12 mouse cellular contexts compared by ENCODE assay signal in genomic region chr2:144123395-144124034, GRCm38 (mm10).
DNase-seq lines count a peak whose midpoint lies in the region; ATAC-seq and TF ChIP-seq lines count a peak whose summit lies in the region.
"Had no signal": no experiment of that assay in that cellular context is flagged by ENCODE, and none has a peak within 500 bp of the region (broad histone marks: within the 10 kb centered on the region; RNA-seq: fewer than 3 reads in every experiment).

No protein-coding gene starts in this region.

- WGBS in heart, adult 2 months: 44% methylated on average over 8 of the region's 8 CpGs
- 61% methylated on average over 8 of the region's 8 CpGs for WGBS in heart, embryonic 11.5 days (ENCODE audit: insufficient replicate concordance)
- 35% methylated on average over 8 of the region's 8 CpGs for WGBS in embryonic facial prominence, embryonic 12.5 days
- 39% methylated on average over 8 of the region's 8 CpGs for WGBS in heart, postnatal 0 days

- H3K4me1 ChIP-seq in heart, adult 2 months (ENCODE audit: control insufficient read depth, insufficient read depth, low read length): peaks cover 5% of the 10 kb centered on the region
- no peaks in the 10 kb centered on the region for H3K4me1 ChIP-seq in heart, embryonic 11.5 days (ENCODE audit: control insufficient read depth, insufficient read depth, low read length)
- H3K4me1 ChIP-seq in embryonic facial prominence, embryonic 12.5 days: peaks cover 8% of the 10 kb centered on the region; the same call in 1 of the 2 replicates
- H3K4me1 ChIP-seq in heart, postnatal 0 days (ENCODE audit: control insufficient read depth, insufficient read depth): peaks cover 11% of the 10 kb centered on the region

- TF ChIP-seq POLR2A in heart, adult 2 months (IDR thresholded peaks at IDR 0.05; ENCODE audit: insufficient read depth, low read depth, low read length): no peak

- 0 out of 2 replicates have a peak overlapping the region, but pooled peaks have one; percentile 2 for H3K4me3 ChIP-seq in heart, adult 2 months
- no peak overlapping the region for H3K4me3 ChIP-seq in heart, embryonic 11.5 days (ENCODE audit: low read depth, low read length)
- no peak overlapping the region for H3K4me3 ChIP-seq in embryonic facial prominence, embryonic 12.5 days
- no peak overlapping the region for H3K4me3 ChIP-seq in heart, postnatal 0 days (ENCODE audit: low read depth, low read length)
- H3K4me3 ChIP-seq: left cerebral cortex, adult 2 months had no signal

- H3K36me3 ChIP-seq in heart, adult 2 months (ENCODE audit: control insufficient read depth, insufficient read depth, low read length): no peaks in the 10 kb centered on the region
- no peaks in the 10 kb centered on the region for H3K36me3 ChIP-seq in heart, embryonic 11.5 days (ENCODE audit: control insufficient read depth, insufficient read depth, low read length)
- no peaks in the 10 kb centered on the region for H3K36me3 ChIP-seq in embryonic facial prominence, embryonic 12.5 days
- no peaks in the 10 kb centered on the region for H3K36me3 ChIP-seq in heart, postnatal 0 days (replicated peaks; ENCODE audit: control insufficient read depth, insufficient read depth, low read length)

- H3K4me2 ChIP-seq in heart, embryonic 11.5 days: no peak overlapping the region
- no peak overlapping the region for H3K4me2 ChIP-seq in embryonic facial prominence, embryonic 12.5 days (replicated peaks)
- H3K4me2 ChIP-seq in heart, postnatal 0 days (ENCODE audit: low read depth, low read length): peak overlapping the region; percentile 37

- peak; percentile 34 to 38 for DNase-seq in heart, adult 2 months
- peak; percentile 73 for DNase-seq in heart, postnatal 0 days (ENCODE audit: low spot score)
- peak; percentile 34 to 49 for DNase-seq in lung, postnatal 4 days
- no peak for DNase-seq in frontal cortex, postnatal 14 days (ENCODE audit: low spot score in 2 of 2)
- no peak for DNase-seq in cerebellum, postnatal 25 days
- DNase-seq in layer of hippocampus, adult 8-10 months (ENCODE audit: low spot score in 2 of 2): no peak
- DNase-seq: kidney, adult 11 months; right cerebral cortex, postnatal 25 days had no signal

- no peaks in the 10 kb centered on the region for H3K27me3 ChIP-seq in heart, adult 2 months (ENCODE audit: control insufficient read depth, insufficient read depth, low read length)
- no peaks in the 10 kb centered on the region for H3K27me3 ChIP-seq in heart, embryonic 11.5 days (ENCODE audit: control insufficient read depth, insufficient read depth, low read length)
- 0 out of 2 replicates have a peak, but pooled peaks cover 4% of the 10 kb centered on the region for H3K27me3 ChIP-seq in embryonic facial prominence, embryonic 12.5 days
- H3K27me3 ChIP-seq in heart, postnatal 0 days (ENCODE audit: control insufficient read depth, insufficient read depth, low read length): no peaks in the 10 kb centered on the region

- H3K9ac ChIP-seq in heart, adult 2 months (ENCODE audit: low read depth, low read length): no peak overlapping the region
- no peak overlapping the region for H3K9ac ChIP-seq in heart, embryonic 11.5 days (ENCODE audit: low read depth, low read length)
- H3K9ac ChIP-seq in embryonic facial prominence, embryonic 12.5 days: no peak overlapping the region
- H3K9ac ChIP-seq in heart, postnatal 0 days (replicated peaks; ENCODE audit: low read depth, low read length): no peak overlapping the region

- H3K9me3 ChIP-seq in heart, embryonic 11.5 days (replicated peaks; ENCODE audit: control insufficient read depth, low read length): no peaks in the 10 kb centered on the region
- H3K9me3 ChIP-seq in embryonic facial prominence, embryonic 12.5 days: no peaks in the 10 kb centered on the region
- no peaks in the 10 kb centered on the region for H3K9me3 ChIP-seq in heart, postnatal 0 days (replicated peaks; ENCODE audit: control insufficient read depth, low read length)

- H3K79me2 ChIP-seq in heart, adult 2 months (replicated peaks; ENCODE audit: control insufficient read depth, insufficient read depth, low read length): no peaks in the 10 kb centered on the region

- TF ChIP-seq CTCF in heart, adult 2 months (IDR thresholded peaks at IDR 0.05): no peak
- TF ChIP-seq CTCF in heart, postnatal 0 days (IDR thresholded peaks at IDR 0.05; ENCODE audit: low read depth): no peak

- H3K27ac ChIP-seq in heart, adult 2 months: peak overlapping the region; percentile 67
- no peak overlapping the region for H3K27ac ChIP-seq in heart, embryonic 11.5 days (ENCODE audit: low read depth, low read length)
- H3K27ac ChIP-seq in embryonic facial prominence, embryonic 12.5 days: peak overlapping the region; percentile 30; the same call in 1 of the 2 replicates
- peak overlapping the region; percentile 80 for H3K27ac ChIP-seq in heart, postnatal 0 days (ENCODE audit: low read depth)
- H3K27ac ChIP-seq: left cerebral cortex, adult 2 months had no signal

- intact Hi-C loops in heart, adult 2 months (cut with DNase I): loop anchor here (2.0 to 5.0 kb wide), 3 partner anchors 74 to 256 kb away; partner anchors contain the start of gene Rrbp1

- no peak for TF ChIP-seq EP300 in heart, adult 2 months (IDR thresholded peaks at IDR 0.05; ENCODE audit: insufficient read depth, low read depth, low read length)
- 0 out of 2 replicates have a peak, but pooled peaks have one; percentile 25 for TF ChIP-seq EP300 in heart, postnatal 0 days (IDR thresholded peaks at IDR 0.05; ENCODE audit: low read depth)

- no peak for ATAC-seq in heart, embryonic 11.5 days (replicated peaks; ENCODE audit: insufficient number of reproducible peaks, low FRiP score, low TSS enrichment)
- peak; percentile 68 for ATAC-seq in embryonic facial prominence, embryonic 12.5 days (ENCODE audit: insufficient number of reproducible peaks, insufficient read depth, low FRiP score, low TSS enrichment)
- peak; percentile 91 for ATAC-seq in heart, postnatal 0 days (ENCODE audit: insufficient read depth, low read depth)
- ATAC-seq: CD4-positive, CD25-positive, alpha-beta regulatory T cell, adult 4 months had no signal

Comparison
In these comparisons a context has a peak if more than half of its experiments do, and no peak if none do; other contexts are left out.
1. DNase-seq: peak in heart, adult 2 months (2 of 2), heart, postnatal 0 days (single experiment) and lung, postnatal 4 days (2 of 2); none in frontal cortex, postnatal 14 days (0 of 2), cerebellum, postnatal 25 days (0 of 2) and layer of hippocampus, adult 8-10 months (0 of 2).